Mouse (Mus musculus) lung, postnatal 0 days (tissue): ENCODE data around the gene Sox11. TPM values are rescaled to one million over a fixed set of nuclear protein-coding genes. Genes with fewer than 3 reads are reported as not detected.
A peak's percentile ranks its signal among the peaks of the same experiment; 100 is the strongest.

Experiments used
- ATAC-seq: fragments of 200-750 bp; cut with Nextera tagmentation; 2 replicates; pipeline ENCODE4 v1.8.0; 2017; ENCODE audit warnings: moderate library complexity
- DNase-seq: peaks from one replicate; pipeline ENCODE4 v3.0.0-alpha.2; 2016; ENCODE audit warnings: low spot score
- H3K27ac ChIP-seq: fragments of 300-500 bp; sonication (generic); 2 replicates; pipeline ENCODE4 v1.5.1; 2014; ENCODE audit warnings: antibody characterized with exemption, mild to moderate bottlenecking, low read length, mixed read lengths
- H3K27me3 ChIP-seq: fragments of 300-500 bp; sonication (generic); replicated peaks from 2 replicates; pipeline ENCODE4 v1.6.1; 2014; ENCODE audit warnings: low read length, mixed read lengths; ENCODE audit not compliant: insufficient read depth
- H3K36me3 ChIP-seq: fragments of 300-500 bp; sonication (generic); 2 replicates; pipeline ENCODE4 v1.6.1; 2014; ENCODE audit warnings: low read length, mixed read lengths; ENCODE audit not compliant: insufficient read depth
- H3K4me1 ChIP-seq: fragments of 300-500 bp; sonication (generic); 2 replicates; pipeline ENCODE4 v1.6.1; 2014; ENCODE audit warnings: antibody characterized with exemption, low read depth, low read length, mixed read lengths; ENCODE audit not compliant: insufficient read depth
- H3K4me2 ChIP-seq: fragments of 300-500 bp; sonication (generic); replicated peaks from 2 replicates; pipeline ENCODE4 v1.6.1; 2014; ENCODE audit warnings: low read depth, mild to moderate bottlenecking, low read length, moderate library complexity, mixed read lengths
- H3K4me3 ChIP-seq: fragments of 300-500 bp; sonication (generic); 2 replicates; pipeline ENCODE4 v1.5.1; 2014; ENCODE audit warnings: low read depth, low read length
- H3K9ac ChIP-seq: fragments of 300-500 bp; sonication (generic); replicated peaks from 2 replicates; pipeline ENCODE4 v1.6.1; 2014; ENCODE audit warnings: low read depth, mild to moderate bottlenecking
- H3K9me3 ChIP-seq: fragments of 300-500 bp; sonication (generic); 2 replicates; pipeline ENCODE4 v1.6.1; 2016; ENCODE audit warnings: low read length, mixed read lengths
- CTCF ChIP-seq: IDR thresholded peaks from 2 replicates; pipeline ENCODE4 v1.5.1; 2016; ENCODE audit warnings: antibody characterized with exemption, mild to moderate bottlenecking
- EP300 ChIP-seq: IDR thresholded peaks from 2 replicates; pipeline ENCODE4 v1.6.1; 2016; ENCODE audit warnings: antibody characterized with exemption, mild to moderate bottlenecking, control low read depth
- WGBS: fragments of 180-500 bp; shearing (Covaris S2); extraction: QIAGEN DNeasy Blood & Tissue Kit; methylation state at CpG from one replicate; pipeline ENCODE4 v1.1.7; 2014; 5-methylcytosine and 5-hydroxymethylcytosine counted together
- polyA plus RNA-seq: library from polyadenylated mRNA; unstranded; fragments of >200 nt; fragmentation: Nextera tagmentation; extraction: Ambion mirVana; gene quantifications from 2 replicates; pipeline ENCODE4 v1.2.1, GENCODE M21; 2015

The Sox11 gene
- polyA plus RNA-seq, 1 experiment from 2014 or later: 9.2 TPM

DNA sequence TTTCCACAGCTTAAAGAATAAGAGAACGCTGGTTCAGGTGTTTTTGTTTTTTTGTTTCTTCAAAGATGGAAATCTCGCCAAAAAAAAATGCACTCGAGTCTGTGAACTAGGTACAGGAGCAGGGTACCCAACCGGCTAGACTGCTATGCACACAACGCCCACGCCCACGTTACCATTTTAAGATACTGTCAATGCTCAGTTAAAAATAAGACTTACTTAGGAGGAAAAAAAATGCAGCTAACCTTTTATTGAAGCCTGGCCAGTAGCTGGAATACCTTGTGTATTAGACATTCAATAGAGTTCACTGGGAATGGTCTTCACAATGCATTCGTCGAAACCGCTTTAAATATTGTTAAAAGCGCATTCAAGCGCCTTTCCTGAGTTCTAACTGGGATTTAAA is 4.3 kb downstream of the Sox11 start:
- H3K27me3 ChIP-seq: no peaks in the 10 kb centered on the region
- H3K4me2 ChIP-seq: peak overlapping the region; percentile 87; the same call in 1 of the 2 replicates
- H3K9ac ChIP-seq: no peak overlapping the region
- no peak for ATAC-seq
- no peaks in the 10 kb centered on the region for H3K4me1 ChIP-seq
- no peaks in the 10 kb centered on the region for H3K9me3 ChIP-seq
- DNase-seq: no peak
- no peak overlapping the region for H3K27ac ChIP-seq
- H3K36me3 ChIP-seq: no peaks in the 10 kb centered on the region
- 9% methylated on average over 12 of the region's 12 CpGs for WGBS
- H3K4me3 ChIP-seq: peak overlapping the region; percentile 68; the same call in 1 of the 2 replicates
- no peak for TF ChIP-seq EP300

DNA sequence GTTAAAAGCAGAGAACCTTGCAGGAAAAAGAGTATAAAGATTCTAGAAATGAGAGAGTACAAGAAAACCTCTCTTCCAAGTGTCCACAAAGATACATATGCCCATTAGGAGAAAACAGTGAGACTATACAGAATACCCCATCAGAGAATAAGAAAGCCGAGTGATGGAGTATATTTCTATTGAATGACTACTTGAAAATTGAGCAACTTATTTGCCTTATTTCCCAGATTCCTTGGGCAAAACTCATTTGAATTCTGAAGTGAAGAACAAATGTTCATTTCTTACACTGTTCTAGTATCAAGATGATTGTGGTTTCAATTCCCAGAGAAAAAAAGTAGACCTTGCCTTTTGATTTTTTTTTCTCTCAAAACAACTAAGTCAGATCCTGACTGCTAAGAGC is 4.9 kb downstream of the Sox11 start:
- no peak overlapping the region for H3K4me2 ChIP-seq
- H3K9ac ChIP-seq: no peak overlapping the region
- H3K9me3 ChIP-seq: no peaks in the 10 kb centered on the region
- H3K27me3 ChIP-seq: no peaks in the 10 kb centered on the region
- H3K27ac ChIP-seq: no peak overlapping the region
- H3K4me1 ChIP-seq: no peaks in the 10 kb centered on the region
- TF ChIP-seq CTCF: no peak
- TF ChIP-seq EP300: no peak
- DNase-seq: no peak
- ATAC-seq: no peak
- 41% methylated on average over 1 of the region's 1 CpGs for WGBS
- no peaks in the 10 kb centered on the region for H3K36me3 ChIP-seq
- H3K4me3 ChIP-seq: no peak overlapping the region

DNA sequence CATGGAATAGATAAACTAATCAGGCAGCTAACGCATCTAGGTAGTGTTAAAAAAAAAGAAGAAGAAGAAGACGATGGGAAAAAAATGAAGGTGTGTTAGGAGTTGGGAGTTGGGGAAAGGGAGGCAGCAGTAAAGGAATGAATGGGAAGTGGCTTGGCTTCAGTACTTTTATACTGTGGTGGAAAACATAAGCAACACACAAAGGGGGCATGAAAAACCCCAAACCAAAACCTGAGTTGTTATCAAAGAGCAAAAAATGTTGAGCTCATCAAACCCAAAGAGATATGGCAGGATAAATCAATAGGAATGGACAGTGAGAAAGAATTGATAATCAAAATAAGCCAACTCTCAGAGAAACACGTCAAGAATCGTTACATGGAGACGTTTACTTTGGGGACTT is 5.6 kb downstream of the Sox11 start:
- no peak overlapping the region for H3K4me3 ChIP-seq

DNA sequence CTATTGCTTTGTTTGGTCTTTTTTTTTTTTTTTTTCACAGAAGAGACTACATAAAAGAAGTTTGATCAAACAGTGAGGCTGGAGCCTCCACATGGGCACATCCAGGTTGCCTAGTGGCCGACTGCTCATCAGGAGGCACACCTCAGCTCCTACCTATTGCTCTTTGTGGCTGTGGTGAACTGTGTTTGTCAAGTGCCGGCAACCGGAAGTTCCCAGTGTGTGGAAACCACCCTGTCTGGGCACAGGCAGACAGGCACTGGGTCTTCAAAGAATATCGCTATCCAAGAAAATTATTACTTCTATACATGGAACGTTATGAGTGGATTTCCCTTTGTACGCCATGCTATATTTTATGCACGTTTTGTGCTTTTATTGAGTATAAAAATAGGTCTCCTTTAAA is 6.0 kb downstream of the Sox11 start:
- Histone ChIP-seq H3K27me3 (no peaks in the 10 kb centered on the region), H3K4me2 (no peak overlapping the region), H3K36me3 (no peaks in the 10 kb centered on the region), H3K4me1 (no peaks in the 10 kb centered on the region), H3K4me3 (no peak overlapping the region), H3K27ac (no peak overlapping the region), H3K9me3 (no peaks in the 10 kb centered on the region), H3K9ac (no peak overlapping the region)
- TF ChIP-seq EP300 (no peak), CTCF (no peak)
- WGBS: 61% methylated on average over 7 of the region's 7 CpGs
- no peak for DNase-seq
- ATAC-seq: no peak

More for the DNA sequence above, 5.6 kb downstream of the Sox11 start:
- Histone ChIP-seq H3K4me1 (no peaks in the 10 kb centered on the region), H3K36me3 (no peaks in the 10 kb centered on the region), H3K27ac (no peak overlapping the region), H3K9me3 (no peaks in the 10 kb centered on the region), H3K27me3 (no peaks in the 10 kb centered on the region), H3K9ac (no peak overlapping the region), H3K4me2 (no peak overlapping the region)
- ATAC-seq (no peak), DNase-seq (no peak)
- 51% methylated on average over 5 of the region's 5 CpGs for WGBS
- TF ChIP-seq EP300: no peak
- TF ChIP-seq CTCF: no peak

DNA sequence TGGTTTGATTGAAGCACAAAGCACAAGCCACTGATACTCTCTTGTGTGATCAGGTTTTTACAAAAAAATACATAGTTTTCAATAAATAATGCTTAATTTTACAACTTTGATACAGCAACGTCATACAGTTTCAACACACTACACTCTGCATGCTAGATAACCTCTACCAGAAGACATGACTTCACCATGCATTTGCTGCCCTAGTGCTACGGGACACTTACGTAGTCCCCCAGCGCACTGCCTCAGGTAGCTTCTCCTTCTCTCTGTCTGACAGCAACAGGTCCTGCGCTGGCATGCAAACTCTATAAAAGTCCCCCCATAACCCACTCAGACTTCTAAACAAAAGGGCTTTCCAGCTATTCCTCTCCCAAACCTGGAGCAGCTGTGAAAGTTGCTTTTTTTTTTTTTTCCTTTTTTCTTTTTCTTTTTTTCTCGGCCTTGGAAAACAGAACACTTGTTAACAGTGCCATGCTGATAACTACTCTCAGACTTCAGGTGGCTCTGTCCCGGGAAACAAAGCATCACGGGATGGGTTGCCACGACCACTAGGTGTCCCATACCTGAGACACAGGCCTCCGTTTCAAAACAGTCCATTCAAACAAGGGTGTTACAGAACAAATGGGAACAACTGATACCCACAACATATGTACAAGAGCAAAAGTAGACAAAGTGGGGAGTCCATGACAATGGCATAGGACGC is 6.9 kb downstream of the Sox11 start:
- Histone ChIP-seq H3K9me3 (no peaks in the 10 kb centered on the region), H3K27me3 (no peaks in the 10 kb centered on the region), H3K9ac (no peak overlapping the region), H3K4me3 (no peak overlapping the region), H3K36me3 (no peaks in the 10 kb centered on the region), H3K4me2 (no peak overlapping the region), H3K4me1 (no peaks in the 10 kb centered on the region), H3K27ac (no peak overlapping the region)
- WGBS: 65% methylated on average over 11 of the region's 11 CpGs
- DNase-seq: no peak
- ATAC-seq: no peak
- TF ChIP-seq CTCF: peak; percentile 36; the same call in 1 of the 2 replicates
- TF ChIP-seq EP300: no peak

DNA sequence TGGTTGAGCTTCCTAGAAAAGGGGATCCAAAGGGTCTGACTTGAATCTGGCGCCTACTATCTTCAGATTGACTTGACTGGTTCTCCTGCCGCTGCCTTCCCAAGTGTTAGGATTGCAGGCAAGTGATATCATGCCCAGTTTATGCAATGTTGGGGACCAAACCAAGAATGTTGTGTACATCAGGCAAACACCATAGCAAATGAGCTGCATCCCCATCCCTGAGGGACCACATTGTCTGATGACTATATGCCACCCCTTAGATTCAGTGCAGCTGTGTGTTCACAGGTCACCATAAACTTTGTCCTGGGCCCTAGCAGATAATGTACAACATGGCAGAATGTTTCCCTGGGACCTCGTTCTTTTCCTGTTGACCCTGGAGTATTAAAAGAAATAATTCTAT is 8.8 kb downstream of the Sox11 start:
- no peak overlapping the region for H3K4me2 ChIP-seq
- H3K27me3 ChIP-seq: no peaks in the 10 kb centered on the region
- no peak overlapping the region for H3K27ac ChIP-seq
- no peaks in the 10 kb centered on the region for H3K9me3 ChIP-seq
- H3K4me3 ChIP-seq: no peak overlapping the region
- ATAC-seq (no peak), DNase-seq (no peak)
- 87% methylated on average over 3 of the region's 3 CpGs for WGBS
- no peak overlapping the region for H3K9ac ChIP-seq
- TF ChIP-seq CTCF (no peak), EP300 (no peak)
- H3K4me1 ChIP-seq: no peaks in the 10 kb centered on the region
- H3K36me3 ChIP-seq: no peaks in the 10 kb centered on the region
